ENCODE assay signal across 15 mouse cellular contexts in genomic region chr10:85953401-85953800, GRCm38 (mm10). TPM values are rescaled to one million over a fixed set of nuclear protein-coding genes. Genes with fewer than 3 reads are reported as not detected.
A peak's percentile ranks its signal among the peaks of the same experiment; 100 is the strongest.
DNase-seq lines count a peak whose midpoint lies in the region; ATAC-seq and TF ChIP-seq lines count a peak whose summit lies in the region.
"Had no signal": no experiment of that assay in that cellular context is flagged by ENCODE, and none has a peak within 500 bp of the region (broad histone marks: within the 10 kb centered on the region; RNA-seq: fewer than 3 reads in every experiment).

No protein-coding gene starts in this region.

- intact Hi-C loops in gastrocnemius, postnatal 36 days (cut with DNase I): no loop called here

- CTCF ChIA-PET in Patski (lab: Charles Lee): interaction anchor here (1.1 to 1.6 kb wide), 4 partner anchors 9 to 68 kb away, joined by 3 to 9 read pairs (median 6); partner anchors contain the start of genes Ascl4 and Fbxo7

- peak; percentile 21 for DNase-seq in heart, postnatal 4 days
- no peak for DNase-seq in heart, adult 9 months (ENCODE audit: low spot score in 2 of 2)
- DNase-seq in A20 (ENCODE audit: low read depth, low spot score): peak; percentile 63
- DNase-seq in Patski (ENCODE audit: low read depth, low spot score): no peak
- peak; percentile 10 to 19 for DNase-seq in kidney, postnatal 4 days
- no peak for DNase-seq in gastrocnemius, postnatal 36 days
- no peak for DNase-seq in thymus, postnatal 4 days
- DNase-seq in testis, postnatal 10 days (ENCODE audit: low spot score): no peak
- DNase-seq: midbrain, embryonic 14.5 days had no signal

- in situ Hi-C loops in Patski (cut with MboI; ENCODE audit: low pct_unique_long_range_greater_than_20kb): no loop called here

- ATAC-seq in Patski: peak; percentile 36

- TF ChIP-seq CTCF in Patski (IDR thresholded peaks at IDR 0.05): no peak

- POLR2A ChIA-PET in Patski (lab: Charles Lee): no interaction called here

- no peaks in the 10 kb centered on the region for H3K27me3 ChIP-seq in Patski
- H3K27me3 ChIP-seq: forebrain, embryonic 12.5 days; heart, embryonic 12.5 days; hindbrain, embryonic 12.5 days; limb, embryonic 15.5 days; neural tube, embryonic 13.5 days had no signal

RNA-seq across cellular contexts. Expression of gene Rtcb, which starts 4.2 kb away (rescaled TPM):
- total RNA-seq in heart, postnatal 4 days (2021): 10 to 100 TPM; 90.7 to 95.1 TPM
- 153 TPM for polyA plus RNA-seq in Patski (2021)
- 10 to 100 TPM; 41.1 to 46.4 TPM for total RNA-seq in gastrocnemius, postnatal 36 days (2021)

RNA-seq across cellular contexts. Expression of gene Ascl4, which starts 25.9 kb away (rescaled TPM):
- not detected for total RNA-seq in heart, postnatal 4 days (2021)
- polyA plus RNA-seq in Patski (2021): 0.24 TPM
- not detected for total RNA-seq in gastrocnemius, postnatal 36 days (2021)
- total RNA-seq: gastrocnemius, adult 18-20 months had no signal
- polyA plus RNA-seq: heart, embryonic 12.5 days; neural tube, embryonic 13.5 days had no signal

RNA-seq across cellular contexts. Expression of gene Prdm4, which starts 36.5 kb away (rescaled TPM):
- 10 to 100 TPM; 17.2 to 18.8 TPM for total RNA-seq in heart, postnatal 4 days (2021)
- polyA plus RNA-seq in Patski (2021): 23.4 TPM
- total RNA-seq in gastrocnemius, postnatal 36 days (2021): 10 to 100 TPM; 13.4 to 13.6 TPM

RNA-seq across cellular contexts. Expression of gene Bpifc, which starts 58.3 kb away (rescaled TPM):
- not detected for total RNA-seq in heart, postnatal 4 days (2021)
- polyA plus RNA-seq in Patski (2021): 0.03 TPM
- total RNA-seq in gastrocnemius, postnatal 36 days (2021): not detected
- total RNA-seq: gastrocnemius, adult 18-20 months had no signal
- polyA plus RNA-seq: forebrain, embryonic 12.5 days; heart, embryonic 12.5 days; hindbrain, embryonic 12.5 days; midbrain, embryonic 14.5 days; neural tube, embryonic 13.5 days had no signal

Comparison
In these comparisons a context has a peak if more than half of its experiments do, and no peak if none do; other contexts are left out.
1. DNase-seq: peak in heart, postnatal 4 days (single experiment), A20 (single experiment) and kidney, postnatal 4 days (2 of 2); none in heart, adult 9 months (0 of 2), Patski (single experiment), gastrocnemius, postnatal 36 days (0 of 2), thymus, postnatal 4 days (single experiment) and testis, postnatal 10 days (single experiment).